Mouse (Mus musculus) lung, embryonic 14.5 days (tissue): ENCODE data around the gene 0610010F05Rik. TPM values are rescaled to one million over a fixed set of nuclear protein-coding genes. Genes with fewer than 3 reads are reported as not detected.
"Not testable (repeated sequence)": the region's sequence is repeated elsewhere in the genome, so short reads cannot be mapped to it uniquely, and the experiment has no call there.

Experiments used
- ATAC-seq: fragments of 200-750 bp; cut with Nextera tagmentation; 2 replicates; pipeline ENCODE4 v1.8.0; 2017; ENCODE audit warnings: mild to moderate bottlenecking, moderate TSS enrichment, moderate library complexity; ENCODE audit not compliant: insufficient read depth
- DNase-seq: peaks from one replicate; pipeline ENCODE4 v3.0.0-alpha.2; 2015
- H3K27ac ChIP-seq: fragments of 300-500 bp; sonication (generic); 2 replicates; pipeline ENCODE4 v1.5.1; 2014; ENCODE audit warnings: low read depth, mild to moderate bottlenecking, moderate library complexity
- H3K27me3 ChIP-seq: fragments of 300-500 bp; sonication (generic); 2 replicates; pipeline ENCODE4 v1.6.1; 2014; ENCODE audit warnings: low read length, control low read depth; ENCODE audit not compliant: insufficient read depth
- H3K36me3 ChIP-seq: fragments of 300-500 bp; sonication (generic); 2 replicates; pipeline ENCODE4 v1.6.1; 2014; ENCODE audit warnings: control low read depth; ENCODE audit not compliant: insufficient read depth
- H3K4me1 ChIP-seq: fragments of 300-500 bp; sonication (generic); 2 replicates; pipeline ENCODE4 v1.6.1; 2014; ENCODE audit warnings: antibody characterized with exemption, control low read depth; ENCODE audit not compliant: insufficient read depth
- H3K4me2 ChIP-seq: fragments of 300-500 bp; sonication (generic); 2 replicates; pipeline ENCODE4 v1.6.1; 2014; ENCODE audit warnings: mild to moderate bottlenecking
- H3K4me3 ChIP-seq: fragments of 300-500 bp; sonication (generic); 2 replicates; pipeline ENCODE4 v1.5.1; 2014; ENCODE audit warnings: low read depth, low read length
- H3K9ac ChIP-seq: fragments of 300-500 bp; sonication (generic); 2 replicates; pipeline ENCODE4 v1.6.1; 2014
- H3K9me3 ChIP-seq: fragments of 300-500 bp; sonication (generic); 2 replicates; pipeline ENCODE4 v1.6.1; 2016; ENCODE audit warnings: low read depth, low read length, control low read depth
- CTCF ChIP-seq: IDR thresholded peaks from 2 replicates; pipeline ENCODE4 v1.5.1; 2016; ENCODE audit warnings: antibody characterized with exemption, low read depth
- WGBS: fragments of 180-500 bp; shearing (Covaris S2); extraction: QIAGEN DNeasy Blood & Tissue Kit; methylation state at CpG from one replicate; pipeline ENCODE4 v1.1.7; 2014; 5-methylcytosine and 5-hydroxymethylcytosine counted together
- polyA plus RNA-seq: library from polyadenylated mRNA; unstranded; fragments of >200 nt; fragmentation: Nextera tagmentation; extraction: Ambion mirVana; gene quantifications from 2 replicates; pipeline ENCODE4 v1.2.1, GENCODE M21; 2014

Gene 0610010F05Rik
- polyA plus RNA-seq, 1 experiment from 2014 or later, result 21.6 TPM

GRCm38 (mm10) chr11:23647835-23648234, 14.4 kb upstream of the 0610010F05Rik start:
- no peak overlapping the region for H3K27ac ChIP-seq
- no peak for ATAC-seq
- H3K27me3 ChIP-seq, result no peaks in the 10 kb centered on the region
- no peak overlapping the region for H3K4me3 ChIP-seq
- no peak overlapping the region for H3K4me2 ChIP-seq
- DNase-seq, result no peak
- no peak overlapping the region for H3K9ac ChIP-seq
- WGBS, result 89% methylated on average over 3 of the region's 3 CpGs
- H3K9me3 ChIP-seq, result no peaks in the 10 kb centered on the region
- peaks cover 16% of the 10 kb centered on the region for H3K36me3 ChIP-seq
- no peak for TF ChIP-seq CTCF
- H3K4me1 ChIP-seq, result no peaks in the 10 kb centered on the region

- no peak overlapping the region for H3K4me2 ChIP-seq
- H3K4me1 ChIP-seq, result no peaks in the 10 kb centered on the region
- peaks cover 16% of the 10 kb centered on the region for H3K36me3 ChIP-seq
- no peak overlapping the region for H3K27ac ChIP-seq
- no peaks in the 10 kb centered on the region for H3K9me3 ChIP-seq
- no peak for TF ChIP-seq CTCF
- H3K27me3 ChIP-seq, result no peaks in the 10 kb centered on the region
- DNase-seq (no peak), ATAC-seq (no peak)
- no peak overlapping the region for H3K4me3 ChIP-seq
- H3K9ac ChIP-seq, result no peak overlapping the region
Observed at GRCm38 (mm10) chr11:23647431-23647830, 14.0 kb upstream of the 0610010F05Rik start.

DNA sequence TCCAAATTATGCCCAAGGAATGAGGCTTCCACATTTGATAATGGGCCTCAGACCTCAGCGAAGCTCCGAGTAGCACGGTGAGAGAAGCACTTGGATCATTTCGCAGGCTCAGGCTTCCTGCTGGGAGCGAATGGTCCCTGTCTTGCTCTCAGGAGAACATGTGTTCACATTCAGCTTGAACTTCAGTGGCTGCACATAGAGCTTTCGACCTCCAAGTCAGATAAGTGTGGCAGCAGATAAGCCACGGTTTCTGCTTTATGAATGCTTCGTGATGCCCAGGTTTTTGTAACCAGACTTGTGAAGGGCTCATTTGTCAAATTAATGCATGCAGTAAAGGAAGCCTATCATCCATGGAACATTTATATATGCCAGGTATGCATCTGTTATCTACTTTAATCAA, 1.1 kb upstream of the 0610010F05Rik start:
- Histone ChIP-seq H3K27me3 (no peaks in the 10 kb centered on the region), H3K4me2 (no peak overlapping the region), H3K27ac (no peak overlapping the region), H3K36me3 (0 out of 2 replicates have a peak, but pooled peaks cover 4% of the 10 kb centered on the region), H3K4me1 (no peaks in the 10 kb centered on the region), H3K4me3 (no peak overlapping the region), H3K9ac (no peak overlapping the region), H3K9me3 (no peaks in the 10 kb centered on the region)
- WGBS, result 61% methylated on average over 8 of the region's 8 CpGs
- no peak for DNase-seq
- ATAC-seq, result no peak
- no peak for TF ChIP-seq CTCF

DNA sequence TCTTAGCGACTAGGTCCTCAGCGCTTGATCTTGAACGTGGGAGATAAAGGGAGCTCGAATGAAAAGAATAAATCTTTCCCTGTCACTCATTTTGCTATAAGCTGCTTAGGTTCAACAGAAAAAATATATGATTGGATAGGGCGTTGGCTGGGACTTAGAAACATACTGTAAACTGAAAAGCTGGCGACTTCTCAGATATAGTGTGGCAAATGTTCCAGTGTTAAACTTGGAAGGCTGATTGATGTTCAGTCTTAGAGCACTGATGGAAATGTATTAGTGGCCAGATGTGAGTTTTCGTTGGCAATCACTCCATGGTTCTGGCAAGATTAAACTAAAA, 408 bp upstream of the 0610010F05Rik start:
- Histone ChIP-seq H3K4me2 (peak overlapping the region; percentile 82), H3K36me3 (0 out of 2 replicates have a peak, but pooled peaks cover 4% of the 10 kb centered on the region), H3K4me1 (no peaks in the 10 kb centered on the region), H3K27ac (no peak overlapping the region), H3K4me3 (peak overlapping the region; percentile 80), H3K9me3 (no peaks in the 10 kb centered on the region), H3K27me3 (no peaks in the 10 kb centered on the region), H3K9ac (no peak overlapping the region)
- ATAC-seq (peak; percentile 30), DNase-seq (no peak)
- 6% methylated on average over 7 of the region's 7 CpGs for WGBS
- no peak for TF ChIP-seq CTCF

GRCm38 (mm10) chr11:23630664-23631063, 2.8 kb downstream of the 0610010F05Rik start:
- no peak for DNase-seq
- H3K27me3 ChIP-seq, result no peaks in the 10 kb centered on the region
- H3K9ac ChIP-seq, result no peak overlapping the region
- H3K27ac ChIP-seq, result no peak overlapping the region
- no peaks in the 10 kb centered on the region for H3K4me1 ChIP-seq
- no peaks in the 10 kb centered on the region for H3K9me3 ChIP-seq
- peaks cover 8% of the 10 kb centered on the region; the same call in 1 of the 2 replicates for H3K36me3 ChIP-seq
- no peak; the same call in 1 of the 2 replicates for TF ChIP-seq CTCF
- H3K4me2 ChIP-seq, result no peak overlapping the region
- ATAC-seq, result no peak
- no peak overlapping the region for H3K4me3 ChIP-seq

DNA sequence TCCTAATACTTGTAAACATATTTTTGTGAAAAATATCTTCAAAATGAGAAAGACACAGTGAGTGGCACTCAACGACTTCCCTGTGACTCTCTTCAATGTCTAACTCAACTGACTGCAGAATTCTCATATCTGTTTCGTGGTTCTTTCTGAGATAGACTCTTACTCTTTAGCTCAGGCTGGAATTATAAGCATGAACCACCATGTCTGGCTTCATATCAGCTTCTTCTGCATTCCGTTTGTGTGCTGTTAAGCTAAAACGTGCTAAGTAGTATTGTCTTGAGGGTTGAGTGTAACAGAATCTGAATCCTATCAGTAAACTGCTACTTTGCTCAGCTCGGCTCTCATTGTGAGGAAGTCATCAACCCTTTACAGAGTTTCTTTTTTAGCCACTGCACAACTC, 14.4 kb downstream of the 0610010F05Rik start:
- Histone ChIP-seq H3K27ac (no peak overlapping the region), H3K36me3 (peaks cover 20% of the 10 kb centered on the region), H3K4me2 (no peak overlapping the region), H3K27me3 (no peaks in the 10 kb centered on the region), H3K4me1 (no peaks in the 10 kb centered on the region), H3K9me3 (no peaks in the 10 kb centered on the region), H3K9ac (no peak overlapping the region), H3K4me3 (no peak overlapping the region)
- WGBS, result 74% methylated on average over 5 of the region's 5 CpGs
- ATAC-seq (no peak), DNase-seq (no peak)
- TF ChIP-seq CTCF, result no peak

- ATAC-seq (no peak), DNase-seq (no peak)
- TF ChIP-seq CTCF, result no peak
- Histone ChIP-seq H3K4me2 (no peak overlapping the region), H3K27me3 (no peaks in the 10 kb centered on the region), H3K4me1 (no peaks in the 10 kb centered on the region), H3K9me3 (no peaks in the 10 kb centered on the region), H3K9ac (no peak overlapping the region), H3K4me3 (no peak overlapping the region), H3K27ac (no peak overlapping the region), H3K36me3 (peaks cover 9% of the 10 kb centered on the region; the same call in 1 of the 2 replicates)
- WGBS, result 79% methylated on average over 5 of the region's 5 CpGs
Observed at GRCm38 (mm10) chr11:23614546-23614945, 18.9 kb downstream of the 0610010F05Rik start.

GRCm38 (mm10) chr11:23607291-23607690, 26.1 kb downstream of the 0610010F05Rik start:
- H3K9me3 ChIP-seq, H3K4me1 ChIP-seq: not testable (repeated sequence)

More at GRCm38 (mm10) chr11:23607291-23607690, 26.1 kb downstream of the 0610010F05Rik start:
- H3K4me2 ChIP-seq, H3K27me3 ChIP-seq, H3K4me3 ChIP-seq, H3K9ac ChIP-seq, DNase-seq, H3K27ac ChIP-seq, ATAC-seq: not testable (repeated sequence)
- 0 out of 2 replicates have a peak, but pooled peaks cover 14% of the 10 kb centered on the region for H3K36me3 ChIP-seq
- 83% methylated on average over 6 of the region's 6 CpGs for WGBS
